Mouse (Mus musculus): ENCODE data around the gene Map6d1.

Gene Map6d1

DNA sequence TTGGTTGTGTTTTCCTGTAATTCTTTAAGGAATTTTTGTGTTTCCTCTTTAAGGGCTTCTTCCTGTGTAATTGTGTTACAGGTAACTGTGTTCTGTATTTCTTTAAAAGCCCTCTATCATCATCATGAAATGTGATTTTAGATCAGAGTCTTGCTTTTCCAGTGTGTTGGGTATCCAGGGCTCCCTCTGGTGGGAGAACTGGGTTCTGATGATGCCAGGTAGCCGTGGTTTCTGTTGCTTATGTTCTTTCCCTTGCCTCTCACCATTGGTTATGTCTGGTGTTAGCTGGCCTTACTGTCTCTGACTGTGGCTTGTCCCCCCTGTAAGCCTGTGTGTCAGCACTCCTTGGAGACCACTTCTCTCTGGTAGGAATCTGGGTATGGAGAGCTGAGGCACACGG, 55.8 kb downstream of the Map6d1 start:
- no peak for DNase-seq (ENCODE audit: low spot score)
